In the genomic region with DNA sequence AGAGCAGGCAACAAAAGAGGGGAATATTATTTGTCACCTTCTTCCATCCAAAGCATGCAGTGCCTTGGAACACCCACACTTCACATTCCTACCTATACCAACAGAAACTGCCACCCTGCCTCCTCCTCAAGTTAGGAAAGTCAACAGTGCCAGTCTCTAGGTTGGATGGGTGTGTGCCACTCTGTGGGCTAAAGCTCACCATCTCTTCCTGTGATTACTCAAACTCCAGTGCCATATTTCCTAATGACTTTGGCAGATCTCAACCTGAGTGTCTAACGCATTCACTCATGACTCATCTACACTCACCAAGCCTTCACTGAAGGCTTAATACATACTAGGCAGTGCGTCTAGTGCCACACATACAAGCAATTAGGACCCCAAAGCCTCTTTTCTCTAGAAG, we compare ENCODE assay signal across 18 mouse cellular contexts. TPM values are rescaled to one million over a fixed set of nuclear protein-coding genes. Genes with fewer than 3 reads are reported as not detected.
A peak's percentile ranks its signal among the peaks of the same experiment; 100 is the strongest.
DNase-seq lines count a peak whose midpoint lies in the region; TF ChIP-seq lines count a peak whose summit lies in the region.
"Had no signal": no experiment of that assay in that cellular context is flagged by ENCODE, and none has a peak within 500 bp of the region (broad histone marks: within the 10 kb centered on the region; RNA-seq: fewer than 3 reads in every experiment).

No protein-coding gene starts in this region.

- H3K79me2 ChIP-seq in C2C12 (ENCODE audit: control insufficient read depth, insufficient read depth): peaks cover 64% of the 10 kb centered on the region

- DNase-seq in layer of hippocampus, adult 2 months (ENCODE audit: low spot score in 2 of 2): no peak
- DNase-seq in layer of hippocampus, adult 9-10 months (ENCODE audit: low spot score): no peak
- DNase-seq in lung, postnatal 36 days: peak; percentile 70
- DNase-seq in thymus, postnatal 14 days: no peak
- no peak for DNase-seq in cerebellum, adult 9-10 months
- no peak for DNase-seq in kidney, adult 2 months
- DNase-seq: cerebellum, adult 8-10 months; kidney, adult 18-20 months; kidney, postnatal 14 days; thymus, adult 18-20 months had no signal

- peaks cover 38% of the 10 kb centered on the region for H3K79me3 ChIP-seq in C2C12 (ENCODE audit: low read depth)

- peaks cover 15% of the 10 kb centered on the region for H3K36me3 ChIP-seq in C2C12 (ENCODE audit: control insufficient read depth, insufficient read depth)
- no peaks in the 10 kb centered on the region for H3K36me3 ChIP-seq in kidney, adult 2 months (ENCODE audit: control insufficient read depth, insufficient read depth, low read length)
- H3K36me3 ChIP-seq: hindbrain, embryonic 12.5 days; limb, embryonic 12.5 days; midbrain, embryonic 12.5 days; neural tube, embryonic 13.5 days had no signal

- WGBS in kidney, adult 2 months: 89% methylated on average over 2 of the region's 2 CpGs

- no peaks in the 10 kb centered on the region for H3K27me3 ChIP-seq in C2C12 (ENCODE audit: control insufficient read depth, insufficient read depth, insufficient read length)
- no peaks in the 10 kb centered on the region for H3K27me3 ChIP-seq in kidney, adult 2 months (replicated peaks; ENCODE audit: control insufficient read depth, insufficient read depth, low read length)
- H3K27me3 ChIP-seq: hindbrain, embryonic 12.5 days; limb, embryonic 12.5 days; midbrain, embryonic 12.5 days; neural tube, embryonic 13.5 days had no signal

- no peak overlapping the region for H3ac ChIP-seq in C2C12 (ENCODE audit: control insufficient read depth, insufficient read length, low read depth)

- no peak overlapping the region for H3K4me3 ChIP-seq in layer of hippocampus, adult 2 months
- H3K4me3 ChIP-seq in C2C12 (ENCODE audit: insufficient read depth, poor library complexity, severe bottlenecking): no peak overlapping the region
- no peak overlapping the region for H3K4me3 ChIP-seq in cortical plate, adult 2 months (ENCODE audit: insufficient read depth, low read length)
- no peak overlapping the region for H3K4me3 ChIP-seq in kidney, adult 2 months (ENCODE audit: insufficient read depth, low read depth, low read length)
- H3K4me3 ChIP-seq: erythroblast, embryonic 14.5 days; hindbrain, embryonic 12.5 days; limb, embryonic 12.5 days; midbrain, embryonic 12.5 days; neural tube, embryonic 13.5 days had no signal

- no peak for TF ChIP-seq CTCF in layer of hippocampus, adult 2 months (conservative IDR thresholded peaks at IDR 0.05)
- TF ChIP-seq CTCF in C2C12 (IDR thresholded peaks at IDR 0.05; ENCODE audit: control insufficient read depth, insufficient read depth, insufficient read length): no peak
- no peak for TF ChIP-seq CTCF in cortical plate, adult 2 months (IDR thresholded peaks at IDR 0.05; ENCODE audit: extremely low read depth, insufficient read depth, low read length)
- no peak for TF ChIP-seq CTCF in kidney, adult 2 months (conservative IDR thresholded peaks at IDR 0.05; ENCODE audit: insufficient read depth, insufficient read length, low read depth, low read length)

- H3K4me1 ChIP-seq in cortical plate, adult 2 months (ENCODE audit: control insufficient read depth, insufficient read depth, low read length): no peaks in the 10 kb centered on the region; the same call in 1 of the 2 replicates
- no peaks in the 10 kb centered on the region for H3K4me1 ChIP-seq in kidney, adult 2 months (ENCODE audit: control insufficient read depth, insufficient read depth, low read length)
- H3K4me1 ChIP-seq: hindbrain, embryonic 12.5 days; limb, embryonic 12.5 days; midbrain, embryonic 12.5 days; neural tube, embryonic 13.5 days had no signal

- TF ChIP-seq POLR2A in cortical plate, adult 2 months (IDR thresholded peaks at IDR 0.05; ENCODE audit: extremely low read depth, insufficient read depth, low read length): no peak
- TF ChIP-seq POLR2A in kidney, adult 2 months (IDR thresholded peaks at IDR 0.05; ENCODE audit: low read depth, low read length): no peak

- peak overlapping the region; percentile 79; the same call in 1 of the 2 replicates for H3K27ac ChIP-seq in layer of hippocampus, adult 2 months
- H3K27ac ChIP-seq in cortical plate, adult 2 months (ENCODE audit: insufficient read depth, low read length): 0 out of 2 replicates have a peak overlapping the region, but pooled peaks have one; percentile 35
- no peak overlapping the region for H3K27ac ChIP-seq in kidney, adult 2 months (ENCODE audit: insufficient read depth, low read depth, low read length)
- H3K27ac ChIP-seq: hindbrain, embryonic 12.5 days; limb, embryonic 12.5 days; liver, embryonic 14.5 days; midbrain, embryonic 12.5 days; neural tube, embryonic 13.5 days had no signal

TF ChIP-seq in C2C12, 6 proteins besides CTCF, POLR2A, EP300 and RAD21:
- no peak for TF ChIP-seq MYOG (IDR thresholded peaks at IDR 0.05; ENCODE audit: control insufficient read depth, extremely low read depth, insufficient read length)
- TF ChIP-seq CEBPB (IDR thresholded peaks at IDR 0.05; ENCODE audit: low read depth): peak; percentile 68
- TF ChIP-seq MAX (IDR thresholded peaks at IDR 0.05): peak; percentile 19
- TF ChIP-seq MYOD1 (IDR thresholded peaks at IDR 0.05; ENCODE audit: control insufficient read depth, insufficient read length, low read depth): no peak
- peak; percentile 29 for TF ChIP-seq FOSL1 (IDR thresholded peaks at IDR 0.05; ENCODE audit: insufficient read depth, low read length, poor library complexity, severe bottlenecking)
- TF ChIP-seq USF1 (IDR thresholded peaks at IDR 0.05; ENCODE audit: low read depth): no peak
TF ChIP-seq in C2C12: peak in this region for 3.

RNA-seq across cellular contexts. Expression of a gene that starts 40.7 kb away (rescaled TPM):
- 100 to 1,000 TPM; 202 to 204 TPM for total RNA-seq in layer of hippocampus, adult 2 months (2021)
- polyA plus RNA-seq in C2C12 (2012; fragmentation: generic; extraction: Trizol): 90.0 TPM
- polyA plus RNA-seq in cortical plate, adult 2 months (2012; rRNA removed): 80.1 and 89.8 TPM in 2 replicates
- 12.6 and 15.7 TPM in 2 replicates for polyA plus RNA-seq in kidney, adult 2 months (2012; rRNA removed)
- polyA plus RNA-seq: erythroblast, embryonic 14.5 days had no signal
